Mouse (Mus musculus) heart, embryonic 14.5 days (tissue): ENCODE measurements at regions not wholly inside any gene's neighbourhood (a gene's known extent, or its start where the extent isn't known, plus 50 kb on each side); places are given as distances from the start of the nearest gene placed in this dataset.

Experiments
- ATAC-seq: fragments of 200-750 bp; cut with Nextera tagmentation; 2 replicates; pipeline ENCODE4 v1.8.0; 2017; ENCODE audit warnings: low read depth, moderate TSS enrichment; ENCODE audit not compliant: insufficient number of reproducible peaks, insufficient read depth, low FRiP score
- H3K27ac ChIP-seq, 2 experiments: fragments of 200-500 bp in 1 of 2; fragments of 300-500 bp in 1 of 2; sonication (generic) in 1 of 2; replicated peaks in 1 of 2; 2 replicates each; pipeline ENCODE4 v1.5.1; 2012 to 2014; ENCODE audit warnings: low read depth in 2 of 2, low read length in 2 of 2, control low read depth in 1 of 2, mild to moderate bottlenecking in 1 of 2, mixed read lengths in 1 of 2; ENCODE audit not compliant: control insufficient read depth in 1 of 2, insufficient read depth in 1 of 2
- H3K27me3 ChIP-seq: fragments of 300-500 bp; sonication (generic); 2 replicates; pipeline ENCODE4 v1.6.1; 2014; ENCODE audit warnings: mild to moderate bottlenecking, low read length, control low read depth; ENCODE audit not compliant: control insufficient read depth, insufficient read depth
- H3K36me3 ChIP-seq: fragments of 300-500 bp; sonication (generic); 2 replicates; pipeline ENCODE4 v1.6.1; 2014; ENCODE audit warnings: mild to moderate bottlenecking, control low read depth, low read length, mixed read lengths; ENCODE audit not compliant: control insufficient read depth, insufficient read depth
- H3K4me1 ChIP-seq, 2 experiments: fragments of 200-500 bp in 1 of 2; fragments of 300-500 bp in 1 of 2; sonication (generic) in 1 of 2; 2 replicates each; pipeline ENCODE4 v1.6.1; 2012 to 2014; ENCODE audit warnings: low read length in 2 of 2, control low read depth in 1 of 2, mixed read lengths in 1 of 2; ENCODE audit not compliant: control insufficient read depth in 2 of 2, insufficient read depth in 2 of 2
- H3K4me2 ChIP-seq: fragments of 300-500 bp; sonication (generic); 2 replicates; pipeline ENCODE4 v1.6.1; 2014; ENCODE audit warnings: mild to moderate bottlenecking, low read length
- H3K4me3 ChIP-seq, 2 experiments: fragments of 200-500 bp in 1 of 2; fragments of 300-500 bp in 1 of 2; sonication (generic) in 1 of 2; 2 replicates each; pipeline ENCODE4 v1.5.1; 2012 to 2014; ENCODE audit warnings: low read length in 2 of 2, mild to moderate bottlenecking in 2 of 2, control low read depth in 1 of 2, low read depth in 1 of 2, moderate library complexity in 1 of 2; ENCODE audit not compliant: control insufficient read depth in 1 of 2, insufficient read depth in 1 of 2
- H3K9ac ChIP-seq: fragments of 300-500 bp; sonication (generic); 2 replicates; pipeline ENCODE4 v1.6.1; 2014; ENCODE audit warnings: mild to moderate bottlenecking, low read length
- H3K9me3 ChIP-seq: fragments of 300-500 bp; sonication (generic); 2 replicates; pipeline ENCODE4 v1.6.1; 2016; ENCODE audit warnings: low read length, control low read depth; ENCODE audit not compliant: control insufficient read depth
- WGBS: fragments of 180-500 bp; shearing (Covaris S2); extraction: QIAGEN DNeasy Blood & Tissue Kit; methylation state at CpG from one replicate; pipeline ENCODE4 v1.1.7; 2014; 5-methylcytosine and 5-hydroxymethylcytosine counted together

GRCm38 (mm10) chr8:44694861-44695260 lies 240.4 kb upstream of the Fat1 start:
- no peaks in the 10 kb centered on the region for H3K36me3 ChIP-seq
- no peaks in the 10 kb centered on the region for H3K9me3 ChIP-seq
- H3K4me1 ChIP-seq: peaks cover 19 to 44% of the 10 kb centered on the region in 2 experiments
- 13% methylated on average over 9 of the region's 9 CpGs for WGBS
- peak overlapping the region; percentile 67 for H3K4me2 ChIP-seq
- H3K27me3 ChIP-seq: no peaks in the 10 kb centered on the region
- H3K4me3 ChIP-seq: peak overlapping the region; percentile 16 to 25; a peak in 3 of 4 replicates
- H3K9ac ChIP-seq: peak overlapping the region; percentile 64
- ATAC-seq: peak; percentile 68
- peak overlapping the region; percentile 87 to 91 for H3K27ac ChIP-seq

- no peaks in the 10 kb centered on the region for H3K27me3 ChIP-seq
- ATAC-seq: no peak
- H3K9me3 ChIP-seq: no peaks in the 10 kb centered on the region
- H3K4me1 ChIP-seq: peaks cover 19 to 42% of the 10 kb centered on the region in 2 experiments
- H3K27ac ChIP-seq: peak overlapping the region; percentile 65 to 76
- no peak overlapping the region for H3K9ac ChIP-seq
- WGBS: 33% methylated on average over 9 of the region's 9 CpGs
- H3K4me3 ChIP-seq: no peak overlapping the region
- no peak overlapping the region for H3K4me2 ChIP-seq
- H3K36me3 ChIP-seq: no peaks in the 10 kb centered on the region
Observed at GRCm38 (mm10) chr8:44696066-44696853, 239.0 kb upstream of the Fat1 start.

DNA sequence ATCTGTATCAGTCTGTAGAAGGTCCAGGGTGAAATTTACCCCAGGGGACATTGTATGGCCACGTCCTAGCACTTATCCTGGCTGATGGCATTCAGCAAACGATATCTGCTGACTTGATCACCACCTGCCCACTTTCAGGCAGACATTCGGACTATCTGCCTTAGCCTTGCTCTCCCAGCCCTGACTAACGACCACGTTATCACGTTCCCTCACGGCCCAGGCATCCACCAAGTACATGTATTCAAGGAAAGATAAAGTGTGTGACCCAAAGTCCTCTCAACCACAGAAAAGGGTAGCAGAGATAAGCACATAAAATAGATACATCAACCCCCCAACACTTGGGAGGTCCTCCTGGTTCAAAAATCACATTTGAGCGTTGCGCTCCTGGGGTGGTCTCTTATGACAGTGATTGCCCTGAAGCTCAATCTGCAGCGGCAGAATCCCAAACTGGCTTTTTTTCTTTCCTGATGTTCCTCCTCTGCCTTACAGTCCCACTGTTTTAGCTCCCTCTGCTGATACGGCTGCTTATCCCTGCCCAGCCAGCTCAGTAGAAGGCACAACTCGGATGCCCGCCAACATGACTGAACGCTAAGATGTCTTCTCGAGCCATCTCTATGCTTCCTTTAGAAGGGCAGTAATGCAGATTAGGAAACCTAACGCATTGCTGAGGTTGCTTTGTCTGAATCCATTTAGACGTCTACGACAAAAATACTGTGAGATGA lies 235.7 kb upstream of the Fat1 start:
- Histone ChIP-seq H3K36me3 (no peaks in the 10 kb centered on the region), H3K4me2 (peak overlapping the region; percentile 13; the same call in 1 of the 2 replicates), H3K27me3 (no peaks in the 10 kb centered on the region), H3K9me3 (no peaks in the 10 kb centered on the region), H3K4me3 (no peak overlapping the region), H3K9ac (no peak overlapping the region), H3K4me1 (peaks cover 11 to 20% of the 10 kb centered on the region in 2 experiments), H3K27ac (0 out of 4 replicates have a peak overlapping the region, but pooled peaks of 1 of the 2 experiments have one; percentile 3)
- WGBS: 49% methylated on average over 18 of the region's 18 CpGs
- ATAC-seq: no peak

DNA sequence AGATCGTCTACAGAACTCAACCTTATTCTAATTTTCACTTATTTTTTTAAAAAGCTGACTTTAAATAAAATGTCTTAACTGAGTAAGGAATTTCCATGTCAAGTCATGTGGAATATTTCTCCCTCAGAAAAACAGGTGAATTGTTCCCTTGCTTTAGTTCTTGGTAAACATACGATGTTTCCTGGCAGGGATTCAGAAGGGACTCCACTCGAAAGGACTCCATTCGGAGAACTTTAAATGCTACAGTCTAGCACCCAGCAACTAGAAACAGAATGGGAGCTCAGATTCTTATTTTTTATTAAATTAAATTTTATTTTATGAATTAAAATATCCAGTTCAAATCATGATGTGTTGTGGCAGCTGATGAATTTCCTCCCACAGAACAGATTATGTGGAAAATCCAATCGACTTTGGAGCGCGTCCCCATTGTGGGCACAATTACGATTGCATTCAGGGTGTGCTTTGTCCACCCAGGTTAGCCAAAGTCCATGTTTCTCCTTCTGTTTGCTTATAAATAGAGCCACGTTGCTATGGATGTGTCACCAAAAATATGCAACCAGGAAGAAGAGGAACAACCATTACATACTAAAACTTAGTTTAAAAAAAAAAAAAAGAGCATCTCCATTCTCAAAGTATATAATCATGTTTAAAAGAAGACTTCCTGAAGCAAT lies 230.5 kb upstream of the Fat1 start:
- H3K36me3 ChIP-seq: no peaks in the 10 kb centered on the region
- H3K27me3 ChIP-seq: no peaks in the 10 kb centered on the region
- H3K4me1 ChIP-seq: no peaks in the 10 kb centered on the region
- no peak overlapping the region for H3K9ac ChIP-seq
- no peak overlapping the region for H3K4me3 ChIP-seq
- no peak for ATAC-seq
- WGBS: 79% methylated on average over 9 of the region's 9 CpGs
- no peaks in the 10 kb centered on the region for H3K9me3 ChIP-seq
- H3K27ac ChIP-seq: no peak overlapping the region
- H3K4me2 ChIP-seq: no peak overlapping the region

DNA sequence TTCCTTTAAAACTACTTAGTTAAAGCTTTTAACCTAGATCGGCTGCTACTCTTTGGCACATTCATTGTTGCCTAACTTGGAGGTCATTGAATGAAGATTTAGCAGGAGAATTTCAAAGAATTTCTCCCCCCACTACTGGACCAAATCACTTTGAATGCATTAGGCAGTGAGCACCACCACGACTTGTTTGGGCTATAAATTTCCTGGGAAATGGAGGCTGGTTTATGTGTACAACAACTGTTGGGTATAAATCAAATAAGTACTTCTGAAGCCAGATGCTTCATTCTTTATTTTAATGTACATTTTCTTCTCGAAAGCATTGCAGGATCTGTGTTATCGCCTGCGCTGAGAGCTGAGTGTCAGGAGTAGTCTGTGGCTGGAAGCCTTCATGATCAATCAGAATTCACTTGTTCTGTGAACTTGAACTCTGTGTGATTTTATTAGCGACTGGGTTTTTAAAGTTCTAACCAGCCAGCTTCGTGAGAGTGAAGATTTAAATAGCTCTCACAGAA lies 226.5 kb upstream of the Fat1 start:
- ATAC-seq: no peak
- no peak overlapping the region for H3K4me2 ChIP-seq
- H3K9me3 ChIP-seq: no peaks in the 10 kb centered on the region
- no peak overlapping the region for H3K4me3 ChIP-seq
- H3K9ac ChIP-seq: no peak overlapping the region
- H3K27me3 ChIP-seq: no peaks in the 10 kb centered on the region
- H3K27ac ChIP-seq: no peak overlapping the region
- no peaks in the 10 kb centered on the region for H3K36me3 ChIP-seq
- WGBS: 68% methylated on average over 7 of the region's 7 CpGs
- H3K4me1 ChIP-seq: no peaks in the 10 kb centered on the region

- ATAC-seq: no peak
- no peaks in the 10 kb centered on the region for H3K4me1 ChIP-seq
- no peak overlapping the region for H3K27ac ChIP-seq
- H3K9ac ChIP-seq: no peak overlapping the region
- no peaks in the 10 kb centered on the region for H3K9me3 ChIP-seq
- WGBS: 74% methylated on average over 6 of the region's 6 CpGs
- H3K36me3 ChIP-seq: no peaks in the 10 kb centered on the region
- H3K4me3 ChIP-seq: no peak overlapping the region
- H3K4me2 ChIP-seq: no peak overlapping the region
- H3K27me3 ChIP-seq: no peaks in the 10 kb centered on the region
Observed at GRCm38 (mm10) chr8:44709171-44709940, 225.9 kb upstream of the Fat1 start.

GRCm38 (mm10) chr8:44734577-44734976 lies 200.7 kb upstream of the Fat1 start:
- no peaks in the 10 kb centered on the region for H3K27me3 ChIP-seq
- H3K9me3 ChIP-seq: no peaks in the 10 kb centered on the region
- no peak overlapping the region for H3K4me2 ChIP-seq
- H3K27ac ChIP-seq: no peak overlapping the region
- no peak for ATAC-seq
- WGBS: 80% methylated on average over 10 of the region's 10 CpGs
- H3K4me3 ChIP-seq: no peak overlapping the region
- no peak overlapping the region for H3K9ac ChIP-seq
- H3K4me1 ChIP-seq: no peaks in the 10 kb centered on the region
- no peaks in the 10 kb centered on the region for H3K36me3 ChIP-seq
